Mouse (Mus musculus) bone marrow macrophage, adult 2 months (primary cell): ENCODE measurements around the gene Cyp24a1.

Experiments used
- CTCF ChIP-seq: IDR thresholded peaks from 2 replicates; pipeline ENCODE4 v1.5.1; 2012; ENCODE audit warnings: low read depth, mild to moderate bottlenecking, low read length, moderate library complexity
- POLR2A ChIP-seq: IDR thresholded peaks from 2 replicates; pipeline ENCODE4 v1.6.1; 2012; ENCODE audit warnings: mild to moderate bottlenecking, low read depth, low read length, borderline replicate concordance

- no peak for TF ChIP-seq POLR2A
- no peak for TF ChIP-seq CTCF
Observed at GRCm38 (mm10) chr2:170503343-170503742, 6.4 kb upstream of the Cyp24a1 start.
